Mouse (Mus musculus) MEL-GATA-1-ER (cell line): ENCODE measurements around the gene Fstl3.

Experiments used
- DNase-seq: peaks from one replicate; pipeline ENCODE4 v3.0.0-alpha.2; 2012; ENCODE audit warnings: low read depth; ENCODE audit errors: extremely low read depth

Gene Fstl3

GRCm38 (mm10) chr10:79783920-79784800, 7.1 kb downstream of the Fstl3 start:
- no peak for DNase-seq

DNA sequence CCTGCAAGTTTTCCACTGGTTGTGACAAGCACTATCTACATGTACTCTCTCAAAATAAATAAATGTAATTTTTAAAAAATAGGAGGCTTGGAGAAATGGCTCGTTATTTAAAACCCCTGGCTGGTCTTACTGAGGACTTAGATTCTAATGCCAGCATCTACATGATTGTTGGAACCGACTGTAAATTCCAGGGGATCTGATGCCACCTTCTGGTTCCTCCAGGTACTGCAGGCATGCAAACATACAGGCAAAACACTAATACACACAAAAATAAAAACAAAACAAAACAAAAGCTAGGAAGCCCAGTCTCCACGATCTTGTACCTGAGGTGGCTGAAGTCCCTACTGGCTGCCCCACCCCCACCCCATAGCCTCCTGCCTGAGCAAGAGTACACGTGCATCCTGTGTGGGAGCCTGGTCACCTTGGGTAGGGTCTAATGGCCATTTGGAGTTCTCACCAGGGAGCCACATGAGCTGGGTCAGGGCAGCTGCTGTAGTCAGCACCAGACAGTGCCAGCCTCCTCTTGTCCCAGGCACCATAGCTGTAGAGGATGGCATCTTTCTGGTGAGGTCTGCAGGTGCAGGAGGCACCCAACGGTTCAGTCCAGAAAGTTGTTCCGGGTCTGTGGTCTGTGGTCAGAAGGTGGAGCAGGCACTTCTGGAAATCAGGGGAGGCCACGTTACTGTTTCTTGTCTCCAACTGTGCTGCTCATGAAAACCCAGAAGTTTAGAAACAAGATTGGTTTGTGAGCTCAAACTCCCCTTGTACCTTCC, 11.5 kb downstream of the Fstl3 start:
- DNase-seq: peak; percentile 54

DNA sequence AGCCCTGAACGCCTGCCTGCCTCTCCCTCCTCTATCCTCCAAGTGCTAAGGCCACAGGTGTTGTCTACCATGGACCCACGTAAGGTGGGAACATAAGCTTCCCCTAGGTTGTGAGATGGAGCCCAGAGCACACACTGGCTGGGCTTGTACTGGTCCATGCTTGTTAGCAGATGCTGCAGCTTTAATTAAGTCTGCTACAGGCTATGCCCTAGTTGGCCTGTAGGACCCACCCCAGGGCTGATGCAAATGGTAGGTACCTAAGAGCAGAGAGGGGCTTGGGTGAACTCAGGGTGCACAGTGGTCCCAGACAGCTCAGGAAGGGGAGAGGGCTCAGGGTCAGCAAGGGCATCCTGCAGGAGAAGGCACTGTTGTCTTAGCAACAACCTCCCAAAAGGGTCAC, 12.5 kb downstream of the Fstl3 start:
- no peak for DNase-seq

- DNase-seq: no peak
Observed at GRCm38 (mm10) chr10:79790861-79791260, 13.8 kb downstream of the Fstl3 start, which contains the start of gene Prss57. Prss57 (minus strand) TSS chr10:79790961.

DNA sequence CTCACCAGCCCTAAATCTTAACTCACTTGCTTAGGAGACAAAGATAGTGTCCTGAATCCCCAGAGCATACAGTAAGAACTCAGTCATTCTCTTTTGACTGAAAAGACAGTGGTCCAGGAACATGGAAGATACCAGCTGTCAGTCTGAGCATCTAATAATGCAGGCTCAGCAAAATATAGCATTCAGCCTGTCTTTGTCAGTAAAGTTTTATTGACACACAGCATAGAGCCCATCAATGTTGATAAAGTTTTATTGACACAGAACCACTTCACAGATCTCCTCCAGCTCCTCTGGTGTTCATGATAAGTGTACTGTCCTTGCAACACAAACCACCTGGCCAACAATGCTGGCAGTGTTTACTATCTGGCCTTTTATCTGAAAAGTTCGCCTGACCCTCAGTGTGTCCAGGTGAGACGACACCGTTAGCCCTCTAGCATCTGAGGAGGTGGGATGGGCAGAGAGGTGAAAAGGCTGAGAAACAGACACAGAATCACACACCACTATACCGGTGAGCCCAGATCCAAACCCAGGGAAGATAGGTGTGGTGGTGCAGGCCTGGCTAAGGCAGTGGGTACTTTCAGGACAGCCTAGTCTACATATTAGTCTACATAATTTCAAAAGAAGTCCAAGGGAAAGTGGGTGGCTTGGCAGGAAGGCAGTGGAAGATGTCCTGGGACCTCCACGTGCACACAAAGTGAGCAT, 15.4 kb downstream of the Fstl3 start:
- DNase-seq: no peak

DNA sequence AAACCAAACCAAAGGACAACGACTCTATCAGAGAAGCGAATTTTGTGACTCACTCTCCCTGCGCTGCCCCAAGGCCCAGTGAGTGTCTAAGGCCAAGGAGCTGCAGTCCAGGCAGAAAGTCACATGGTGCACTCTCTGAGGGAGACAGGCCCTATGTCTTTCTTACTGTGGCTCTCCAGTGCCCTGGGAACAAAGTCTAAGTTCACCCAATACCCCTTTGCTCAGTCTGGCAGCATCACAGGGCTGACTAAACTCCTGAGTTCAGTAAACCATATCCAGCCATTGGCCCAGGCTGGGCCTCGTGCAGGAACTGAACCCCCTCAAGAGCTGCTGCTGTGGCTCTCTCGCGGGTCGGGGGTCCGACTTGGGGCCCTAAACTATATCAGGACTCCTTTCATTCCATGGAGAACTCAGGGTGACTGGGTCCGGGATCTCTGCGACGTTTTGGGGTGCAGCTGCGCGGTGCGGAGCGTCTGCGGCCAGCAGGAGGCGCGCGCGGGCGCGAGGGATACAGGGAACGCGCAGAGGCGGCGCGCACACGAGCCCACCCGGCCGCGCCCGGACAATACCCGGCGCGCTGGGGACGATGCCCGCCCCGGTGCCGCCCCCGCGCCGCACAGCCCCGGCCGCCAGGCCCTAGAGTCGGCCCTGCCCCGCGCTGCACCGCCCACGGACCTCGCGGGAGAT, 16.1 kb downstream of the Fstl3 start, which contains the start of gene Palm:
Gene Palm, plus strand, starts transcription at position 522 of the 687 bp plus-strand sequence.
- DNase-seq: no peak

- no peak for DNase-seq
Observed at GRCm38 (mm10) chr10:79793738-79794490, 16.8 kb downstream of the Fstl3 start.

GRCm38 (mm10) chr10:79794491-79794931, 17.4 kb downstream of the Fstl3 start:
- no peak for DNase-seq

DNA sequence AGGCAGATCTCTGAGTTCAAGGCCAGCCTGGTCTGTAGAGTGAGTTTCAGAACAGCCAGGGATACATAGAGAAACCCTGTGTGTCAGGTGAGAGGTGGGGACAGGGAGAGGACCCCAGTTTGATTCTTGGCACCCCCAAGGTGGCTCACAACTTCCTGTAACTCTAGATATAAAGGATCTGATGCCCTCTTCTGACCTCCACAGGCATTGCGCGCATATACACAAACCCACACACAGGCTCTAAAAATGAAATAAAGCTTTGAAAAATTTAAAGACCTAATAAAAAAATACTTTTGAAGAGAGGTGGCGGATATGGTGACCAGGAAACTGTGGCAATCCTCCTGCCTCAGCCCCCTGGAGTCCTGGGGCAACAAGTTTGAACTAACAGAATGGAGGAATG, 18.8 kb downstream of the Fstl3 start:
- DNase-seq: no peak

DNA sequence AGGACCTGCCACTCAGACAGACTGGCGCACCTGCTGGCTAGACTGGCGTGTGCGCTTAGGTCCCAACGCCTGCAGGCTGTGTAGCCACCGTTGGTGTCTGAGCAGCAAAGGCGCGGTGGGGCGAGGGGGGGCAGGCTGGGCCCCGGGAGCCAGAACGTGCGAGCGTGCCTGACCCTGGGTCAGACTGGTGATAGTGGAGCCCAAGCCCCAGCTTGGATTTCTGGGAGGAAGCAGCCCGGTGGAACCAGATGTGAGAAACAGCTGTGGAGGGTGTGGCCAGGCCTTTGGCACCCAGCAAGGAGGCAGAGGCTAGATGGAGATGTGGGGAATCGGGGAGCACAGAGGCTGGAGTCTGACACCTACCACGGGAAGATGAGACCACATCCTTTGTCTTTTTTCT, 20.3 kb downstream of the Fstl3 start:
- DNase-seq: peak; percentile 31

DNA sequence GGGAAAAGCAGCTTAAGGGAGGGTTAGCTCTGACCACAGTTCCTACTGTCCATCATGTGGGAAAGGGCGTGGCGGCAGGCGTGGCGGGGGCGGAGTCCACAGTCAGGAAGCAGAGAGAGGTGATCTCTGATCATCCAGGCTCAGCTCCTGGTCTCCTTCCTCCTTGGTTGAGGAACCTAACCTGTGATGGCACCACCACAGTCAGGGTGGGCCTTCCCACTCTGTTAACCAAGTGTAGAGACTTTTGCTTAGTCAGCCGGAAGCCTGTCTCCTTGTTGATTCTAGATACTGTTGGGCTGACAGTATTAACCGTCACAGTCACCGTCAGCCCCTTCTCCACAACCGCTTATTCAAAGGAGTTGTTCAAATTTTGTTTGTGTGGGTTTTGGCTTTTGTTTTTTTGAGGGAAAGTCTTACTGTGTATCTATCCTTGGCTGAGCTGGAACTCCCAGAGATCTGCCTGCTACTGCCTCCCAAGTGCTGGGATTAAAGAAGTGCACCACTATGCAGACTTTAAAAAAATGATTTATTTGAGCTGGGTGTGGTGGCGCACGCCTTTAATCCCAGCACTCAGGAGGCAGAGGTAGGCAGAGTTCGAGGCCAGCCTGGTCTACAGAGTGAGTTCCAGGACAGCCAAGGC, 21.3 kb downstream of the Fstl3 start:
- DNase-seq: peak; percentile 97

DNA sequence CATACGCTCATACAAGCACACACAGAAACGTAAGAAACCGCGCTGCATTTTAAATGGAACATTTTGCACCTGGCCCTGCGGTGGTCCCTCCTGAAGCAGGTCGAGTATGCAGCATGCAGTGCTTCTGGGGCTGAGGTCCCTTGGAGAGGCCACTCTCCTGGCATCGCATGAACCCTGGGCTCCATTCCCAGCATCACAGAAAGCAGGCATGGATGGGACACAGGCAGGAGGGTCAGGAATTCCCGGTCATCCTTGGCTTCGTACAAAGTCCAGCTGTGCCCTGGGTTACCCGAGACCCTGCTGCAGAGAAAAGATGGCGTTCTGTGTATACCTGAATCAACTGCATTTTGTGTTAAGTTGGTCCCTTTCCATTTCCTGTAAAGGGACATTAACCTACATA, 23.4 kb downstream of the Fstl3 start:
- no peak for DNase-seq

- no peak for DNase-seq
Observed at GRCm38 (mm10) chr10:79801837-79802236, 24.8 kb downstream of the Fstl3 start.

GRCm38 (mm10) chr10:79802331-79802971, 25.4 kb downstream of the Fstl3 start:
- DNase-seq: no peak

DNA sequence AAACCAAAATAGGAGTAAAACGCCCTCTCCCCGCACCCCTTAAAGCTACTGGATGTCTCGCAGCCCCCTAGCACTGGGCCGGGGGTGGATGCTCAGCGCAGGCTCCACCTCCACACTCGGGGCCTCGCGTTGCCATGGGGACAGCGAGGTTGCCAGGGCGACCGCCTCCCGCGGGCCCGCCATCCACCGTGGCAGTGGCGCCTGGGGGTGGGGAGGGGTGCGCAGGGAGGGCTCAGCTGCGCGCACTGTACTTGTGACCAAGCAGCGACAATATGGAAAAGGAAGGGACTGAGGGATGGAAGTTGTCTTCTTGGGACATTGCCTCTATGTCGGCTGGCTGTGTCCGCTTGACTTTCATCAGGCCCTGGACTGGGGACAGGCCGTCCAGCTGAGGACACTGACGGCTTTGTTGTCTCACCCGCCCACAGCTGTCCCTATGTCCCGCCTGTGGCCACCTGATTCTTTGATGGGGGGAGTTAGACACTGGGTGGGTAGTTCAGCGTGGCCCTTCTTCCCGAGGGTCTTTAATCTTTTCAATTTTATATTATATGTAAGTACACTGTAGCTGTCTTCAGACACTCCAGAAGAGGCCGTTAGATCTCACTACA, 26.7 kb downstream of the Fstl3 start:
- DNase-seq: no peak

DNA sequence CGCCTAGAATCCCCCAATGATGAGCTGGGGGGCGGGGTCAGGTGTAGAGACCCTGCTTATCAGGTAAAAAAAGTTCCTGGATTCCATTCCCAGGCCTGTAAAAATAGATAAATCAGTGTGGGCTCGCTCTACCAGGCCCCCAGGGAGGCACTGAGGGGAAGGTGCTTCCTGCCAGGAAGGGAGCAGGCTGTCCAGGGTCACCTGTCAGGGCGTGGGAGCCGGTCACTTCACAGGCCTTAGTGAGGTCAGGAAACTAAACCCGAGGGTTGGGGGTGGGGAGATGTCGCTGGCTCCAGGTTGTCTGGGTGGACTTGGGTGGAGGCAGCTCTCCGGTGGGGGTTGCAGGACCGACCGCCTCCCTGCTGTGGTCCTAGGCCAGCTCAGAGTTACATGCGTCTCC, 28.6 kb downstream of the Fstl3 start:
- DNase-seq: no peak

GRCm38 (mm10) chr10:79806331-79806730, 29.3 kb downstream of the Fstl3 start:
- no peak for DNase-seq

- no peak for DNase-seq
Observed at GRCm38 (mm10) chr10:79806972-79807371, 29.9 kb downstream of the Fstl3 start.

- DNase-seq: no peak
Observed at GRCm38 (mm10) chr10:79807826-79808225, 30.8 kb downstream of the Fstl3 start.
